Mouse (Mus musculus): ENCODE measurements at regions not wholly inside any gene's neighbourhood (a gene's known extent, or its start where the extent isn't known, plus 50 kb on each side); places are given as distances from the start of the nearest gene placed in this dataset.

- Histone ChIP-seq H3K9me3 (ENCODE audit: low read length) (no peaks in the 10 kb centered on the region), H3K27me3 (ENCODE audit: insufficient read depth, low read length) (no peaks in the 10 kb centered on the region), H3K36me3 (replicated peaks; ENCODE audit: insufficient read depth, low read length) (no peaks in the 10 kb centered on the region), H3K9ac (replicated peaks) (no peak overlapping the region), H3K4me1 (ENCODE audit: insufficient read depth) (no peaks in the 10 kb centered on the region), H3K27ac (ENCODE audit: low read depth) (no peak overlapping the region), H3K4me2 (ENCODE audit: low read depth, low read length) (no peak overlapping the region), H3K4me3 (ENCODE audit: low read depth, low read length) (no peak overlapping the region)
- DNase-seq (no peak), ATAC-seq (no peak)
- TF ChIP-seq CTCF (IDR thresholded peaks at IDR 0.05; ENCODE audit: low read depth) (no peak), EP300 (IDR thresholded peaks at IDR 0.05; ENCODE audit: low read depth) (no peak)
Measured at GRCm38 (mm10) chr6:20137546-20137945, 1077.8 kb upstream of the Kcnd2 start.

Measured in liver, postnatal 0 days (tissue).